Mouse (Mus musculus) E14TG2a.4 (cell line): ENCODE results near the gene Csf2rb2.
"Not testable (repeated sequence)": the region's sequence is repeated elsewhere in the genome, so short reads cannot be mapped to it uniquely, and the experiment has no call there.

Source experiments
- H3K27me3 ChIP-seq: 2 replicates; pipeline ENCODE4 v1.6.1; 2014; ENCODE audit warnings: low read length, control low read depth; ENCODE audit not compliant: insufficient read depth
- H3K36me3 ChIP-seq: 2 replicates; pipeline ENCODE4 v1.6.1; 2014; ENCODE audit warnings: low read length, control low read depth; ENCODE audit not compliant: insufficient read depth
- H3K4me1 ChIP-seq: replicated peaks from 2 replicates; pipeline ENCODE4 v1.6.1; 2014; ENCODE audit warnings: low read depth, low read length, control low read depth
- H3K4me3 ChIP-seq: replicated peaks from 2 replicates; pipeline ENCODE4 v1.5.1; 2014; ENCODE audit warnings: mild to moderate bottlenecking, low read length
- H3K9me3 ChIP-seq: 2 replicates; pipeline ENCODE4 v1.6.1; 2014; ENCODE audit warnings: low read length, control low read depth
- CTCF ChIP-seq: conservative IDR thresholded peaks from 2 replicates; pipeline ENCODE4 v1.5.1; 2014; ENCODE audit warnings: low read length
- NANOG ChIP-seq: IDR thresholded peaks from 2 replicates; pipeline ENCODE4 v1.6.1; 2014; ENCODE audit warnings: borderline replicate concordance, low read length, mixed read lengths
- POU5F1 ChIP-seq: IDR thresholded peaks from 2 replicates; pipeline ENCODE4 v1.6.1; 2014; ENCODE audit warnings: low read length, borderline replicate concordance

Csf2rb2 gene

DNA sequence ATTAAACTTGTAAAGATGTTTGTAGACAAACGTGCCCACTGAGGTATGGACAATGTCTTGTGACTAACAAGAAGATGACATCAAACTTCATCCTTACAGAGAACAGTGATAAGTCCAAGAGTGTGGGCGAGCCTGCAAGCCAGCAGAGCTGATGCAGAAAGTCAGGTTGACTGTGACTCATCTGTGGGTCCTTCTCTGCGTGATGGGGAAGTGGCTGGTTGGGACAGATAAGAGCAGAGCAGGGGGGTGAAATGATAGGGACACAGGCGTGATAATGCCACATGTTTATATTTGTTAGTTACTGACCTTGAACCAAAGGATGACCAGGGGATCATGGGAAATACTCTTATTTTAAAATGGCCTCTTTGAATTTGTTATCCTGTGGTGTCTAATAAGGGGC lies 37.7 kb downstream of the Csf2rb2 start:
- H3K9me3 ChIP-seq = peaks cover 6% of the 10 kb centered on the region
- H3K4me3 ChIP-seq = no peak overlapping the region
- peaks cover 5% of the 10 kb centered on the region for H3K4me1 ChIP-seq
- TF ChIP-seq CTCF = no peak
- no peak for TF ChIP-seq NANOG
- no peak for TF ChIP-seq POU5F1
- H3K36me3 ChIP-seq = no peaks in the 10 kb centered on the region
- no peaks in the 10 kb centered on the region for H3K27me3 ChIP-seq

DNA sequence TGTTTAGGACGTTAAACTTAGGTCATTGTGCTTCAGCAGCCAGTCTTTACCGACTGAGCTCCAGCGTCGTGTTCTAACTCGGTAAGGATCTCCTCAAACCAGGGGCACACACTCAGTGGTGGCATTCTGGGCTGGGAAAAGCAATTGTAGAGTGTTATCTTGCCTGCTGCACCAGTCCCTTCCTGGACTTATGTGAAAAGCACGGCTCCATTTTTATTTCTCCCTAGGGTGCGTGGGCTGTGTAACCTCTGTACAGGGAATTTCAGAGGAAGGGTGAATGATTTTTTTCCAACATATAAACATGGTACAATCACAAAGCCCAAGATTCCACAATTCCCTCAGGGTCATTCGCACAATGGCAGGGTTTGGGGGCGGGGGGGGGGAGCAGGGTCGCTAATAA lies 38.1 kb downstream of the Csf2rb2 start:
- TF ChIP-seq NANOG = no peak
- TF ChIP-seq CTCF = no peak
- no peak for TF ChIP-seq POU5F1
- peaks cover 6% of the 10 kb centered on the region for H3K9me3 ChIP-seq
- peaks cover 5% of the 10 kb centered on the region for H3K4me1 ChIP-seq
- H3K4me3 ChIP-seq = no peak overlapping the region
- no peaks in the 10 kb centered on the region for H3K27me3 ChIP-seq
- H3K36me3 ChIP-seq = no peaks in the 10 kb centered on the region

DNA sequence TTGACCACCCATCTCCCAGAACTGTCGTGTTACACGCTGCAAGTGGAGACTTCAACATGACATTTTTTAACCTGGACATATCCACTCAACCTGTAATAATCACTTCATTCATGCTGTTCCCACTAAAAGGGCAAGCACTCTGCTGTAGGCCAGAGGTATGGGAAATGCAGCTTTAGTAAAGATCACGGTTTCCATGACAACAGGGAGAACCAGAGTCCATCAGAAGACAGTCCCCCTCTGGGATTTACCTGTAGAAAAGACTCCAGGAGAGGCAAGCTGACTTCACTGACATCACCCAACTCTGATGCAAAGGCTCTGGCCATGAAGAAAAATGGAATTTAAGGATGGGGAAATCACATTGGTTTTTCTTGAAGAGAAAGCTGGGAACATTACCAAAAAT lies 42.2 kb downstream of the Csf2rb2 start:
- peaks cover 5% of the 10 kb centered on the region for H3K4me1 ChIP-seq
- no peaks in the 10 kb centered on the region for H3K27me3 ChIP-seq
- no peaks in the 10 kb centered on the region for H3K36me3 ChIP-seq
- H3K4me3 ChIP-seq = no peak overlapping the region
- TF ChIP-seq POU5F1 = no peak
- no peak for TF ChIP-seq CTCF
- no peak for TF ChIP-seq NANOG
- H3K9me3 ChIP-seq = peaks cover 6% of the 10 kb centered on the region

DNA sequence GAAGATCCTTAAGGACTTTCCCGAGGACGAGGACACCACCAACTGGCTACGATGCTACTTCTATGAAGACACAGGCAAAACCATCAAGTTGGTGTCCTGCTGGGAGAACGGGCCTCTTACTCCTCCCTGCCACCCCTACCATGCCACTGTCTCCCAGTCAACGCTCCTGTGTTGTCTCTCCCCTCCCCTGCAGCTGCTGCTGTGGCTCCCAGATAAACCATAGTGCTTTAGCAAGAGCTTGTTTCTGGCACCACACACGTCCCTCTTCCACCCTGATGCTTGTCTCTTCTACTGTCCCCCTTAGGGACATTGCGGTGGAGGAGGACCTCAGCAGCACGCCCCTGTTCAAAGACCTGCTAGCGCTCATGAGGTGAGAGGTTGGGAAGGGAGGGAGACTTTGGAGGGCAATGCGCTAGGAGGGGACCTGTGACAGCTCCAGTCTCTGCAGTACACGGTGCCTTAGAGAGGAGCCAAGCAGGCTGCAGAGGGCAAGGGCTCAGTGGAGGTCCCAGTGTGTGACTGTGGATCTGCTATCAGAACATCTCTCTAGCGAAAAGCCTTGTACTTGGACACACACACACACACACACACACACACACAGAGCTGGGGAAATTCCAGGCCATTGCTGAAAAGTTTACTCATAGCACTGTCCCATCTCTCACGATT lies 44.7 kb downstream of the Csf2rb2 start:
- H3K36me3 ChIP-seq = no peaks in the 10 kb centered on the region
- H3K27me3 ChIP-seq = peaks cover 2% of the 10 kb centered on the region
- H3K4me1 ChIP-seq = peaks cover 5% of the 10 kb centered on the region
- TF ChIP-seq POU5F1 (no peak), CTCF (no peak), NANOG (no peak)
- H3K4me3 ChIP-seq = no peak overlapping the region
- H3K9me3 ChIP-seq = peaks cover 6% of the 10 kb centered on the region

DNA sequence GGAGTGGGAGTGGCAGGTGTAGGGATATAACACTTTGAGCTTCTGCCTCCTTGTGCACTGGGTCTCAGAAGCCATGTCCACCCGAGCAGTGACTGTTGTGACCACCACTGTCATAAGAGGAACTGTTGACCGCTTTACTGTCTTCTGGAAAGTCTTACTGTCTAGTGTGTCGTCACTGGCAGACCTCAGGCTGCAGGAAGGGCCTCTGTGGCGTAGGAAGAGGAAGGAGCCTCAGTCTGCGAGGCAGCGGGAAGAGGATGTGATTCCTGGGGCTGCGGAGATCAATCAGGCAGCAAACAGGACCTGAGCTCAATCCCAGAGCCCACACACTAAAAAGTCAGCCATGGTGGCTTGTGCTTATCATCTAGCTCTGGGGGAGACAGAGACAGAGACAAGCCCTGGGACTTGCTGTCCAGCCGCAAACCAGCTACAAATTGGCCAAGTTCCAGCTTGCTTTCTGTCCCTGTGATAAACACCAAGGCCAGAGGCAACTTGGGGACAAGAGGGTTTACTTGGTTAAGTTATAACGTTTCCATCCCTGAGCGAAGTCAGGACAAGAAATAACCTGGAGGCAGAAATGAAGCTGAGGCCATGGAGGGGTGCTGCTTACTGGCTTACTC lies 47.2 kb downstream of the Csf2rb2 start:
- Histone ChIP-seq H3K4me3 (no peak overlapping the region), H3K4me1 (peaks cover 7% of the 10 kb centered on the region; the same call in 1 of the 2 replicates), H3K9me3 (no peaks in the 10 kb centered on the region), H3K36me3 (no peaks in the 10 kb centered on the region), H3K27me3 (peaks cover 24% of the 10 kb centered on the region)
- no peak for TF ChIP-seq NANOG
- no peak for TF ChIP-seq CTCF
- no peak for TF ChIP-seq POU5F1

DNA sequence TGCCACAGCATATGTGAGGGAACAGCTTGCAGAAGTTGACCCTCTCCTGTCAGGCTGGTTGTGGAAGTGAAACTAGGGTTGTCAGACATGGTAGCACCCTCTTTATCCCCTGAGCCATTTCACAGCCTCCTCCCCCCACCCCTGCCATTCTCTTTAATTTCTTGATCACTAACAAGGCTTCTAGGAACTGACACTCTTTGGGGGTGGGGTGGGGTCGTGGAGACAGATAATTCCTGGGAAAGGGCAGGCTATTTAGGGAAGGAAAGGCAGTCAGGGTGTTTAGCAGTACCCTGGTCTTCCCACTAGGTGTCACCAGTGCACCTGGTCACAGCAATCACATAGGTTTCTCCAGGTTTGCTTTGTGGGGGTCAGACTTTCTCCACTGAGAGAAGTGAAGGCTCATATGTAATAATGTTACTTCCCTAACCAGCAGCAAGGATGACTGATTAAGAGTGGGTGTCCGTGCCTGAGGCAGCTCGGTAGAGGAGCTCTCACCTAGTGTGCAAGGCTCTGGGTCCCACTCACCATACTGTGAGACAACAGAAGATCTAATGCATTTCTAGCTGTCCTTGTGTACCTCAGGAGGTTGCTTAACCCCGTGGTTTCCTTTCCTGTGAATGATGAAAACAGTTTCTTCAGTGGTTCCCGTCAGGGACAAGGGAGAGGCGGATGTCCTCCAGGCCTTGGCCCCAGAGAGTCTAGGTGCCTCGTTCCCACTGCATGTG lies 48.0 kb downstream of the Csf2rb2 start:
- H3K4me1 ChIP-seq = peaks cover 7% of the 10 kb centered on the region; the same call in 1 of the 2 replicates
- H3K27me3 ChIP-seq = peaks cover 30% of the 10 kb centered on the region
- TF ChIP-seq NANOG (no peak), CTCF (peak; percentile 90)

DNA sequence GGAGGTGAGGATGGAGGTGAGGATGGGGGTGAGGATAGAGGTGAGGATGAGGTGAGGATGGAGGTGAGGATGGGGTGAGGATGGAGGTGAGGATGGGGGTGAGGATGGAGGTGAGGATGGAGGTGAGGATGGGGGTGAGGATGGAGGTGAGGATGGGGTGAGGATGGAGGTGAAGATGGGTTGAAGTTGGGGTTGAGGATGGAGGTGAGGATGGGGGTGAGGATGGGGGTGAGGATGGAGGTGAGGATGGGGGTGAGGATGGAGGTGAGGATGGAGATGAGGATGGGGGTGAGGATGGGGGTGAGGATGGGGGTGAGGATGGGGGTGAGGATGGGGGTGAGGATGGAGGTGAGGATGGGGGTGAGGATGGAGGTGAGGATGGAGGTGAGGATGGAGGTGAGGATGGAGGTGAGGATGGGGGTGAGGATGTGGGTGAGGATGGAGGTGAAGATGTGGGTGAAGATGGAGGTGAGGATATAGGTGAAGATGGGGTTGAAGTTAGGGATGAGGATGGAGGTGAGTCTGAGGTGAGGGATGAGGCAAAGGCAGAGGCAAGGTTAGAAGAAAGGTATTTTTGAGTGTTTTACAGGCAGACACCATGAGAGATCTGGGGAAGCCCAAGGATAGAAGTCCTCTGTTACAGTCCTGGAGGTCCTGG lies 48.8 kb downstream of the Csf2rb2 start:
- H3K9me3 ChIP-seq, H3K4me1 ChIP-seq: not testable (repeated sequence)

More for the DNA sequence above, 48.0 kb downstream of the Csf2rb2 start:
- Histone ChIP-seq H3K36me3 (no peaks in the 10 kb centered on the region), H3K9me3 (no peaks in the 10 kb centered on the region), H3K4me3 (no peak overlapping the region)

DNA sequence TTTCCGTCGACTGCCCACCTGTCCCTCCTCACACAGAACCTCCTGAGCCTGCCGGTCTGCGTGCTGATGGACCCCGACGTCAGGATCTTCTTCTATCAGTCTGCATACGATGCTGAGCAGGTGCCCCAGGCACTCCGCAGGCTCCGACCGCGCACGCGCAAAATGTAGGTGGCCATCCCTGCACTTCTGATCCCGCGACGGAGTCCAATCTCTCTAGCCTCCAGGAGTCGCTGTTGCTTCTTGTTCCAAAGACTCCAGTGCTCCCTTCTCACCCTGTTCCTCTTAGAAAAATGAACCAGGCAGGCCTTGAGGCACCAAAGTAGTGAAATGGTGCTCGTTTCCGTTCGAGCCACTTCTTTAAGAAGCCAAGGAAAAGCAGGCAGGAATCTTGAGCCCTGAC lies 50.8 kb downstream of the Csf2rb2 start:
- H3K4me3 ChIP-seq = 0 out of 2 replicates have a peak overlapping the region, but pooled peaks have one; percentile 23
- H3K4me1 ChIP-seq = peaks cover 7% of the 10 kb centered on the region; the same call in 1 of the 2 replicates
- TF ChIP-seq POU5F1 = no peak
- TF ChIP-seq CTCF = peak; percentile 51
- H3K9me3 ChIP-seq = no peaks in the 10 kb centered on the region
- H3K36me3 ChIP-seq = no peaks in the 10 kb centered on the region
- peaks cover 43% of the 10 kb centered on the region for H3K27me3 ChIP-seq

More for the DNA sequence above, 48.8 kb downstream of the Csf2rb2 start:
- peaks cover 34% of the 10 kb centered on the region for H3K27me3 ChIP-seq
- H3K36me3 ChIP-seq, H3K4me3 ChIP-seq: not testable (repeated sequence)
